Mouse (Mus musculus): Measurements from ENCODE around the gene Aldh16a1. TPM values are rescaled to one million over a fixed set of nuclear protein-coding genes. Genes with fewer than 3 reads are reported as not detected.
"Not testable (repeated sequence)": the region's sequence is repeated elsewhere in the genome, so short reads cannot be mapped to it uniquely, and the experiment has no call there.

Gene Aldh16a1
- polyA plus RNA-seq, 1 experiment from 2014 or later = 18.8 TPM

GRCm38 (mm10) chr7:45173772-45174171 lies 19.4 kb upstream of the Aldh16a1 start:
- H3K27me3 ChIP-seq (replicated peaks; ENCODE audit: control insufficient read depth, insufficient read depth, low read length) = peaks cover 69% of the 10 kb centered on the region
- not testable (repeated sequence) for ATAC-seq; H3K9ac ChIP-seq (ENCODE audit: low read depth, low read length)

GRCm38 (mm10) chr7:45172974-45173373 lies 18.6 kb upstream of the Aldh16a1 start:
- Histone ChIP-seq H3K9me3 (ENCODE audit: control insufficient read depth, low read length) (no peaks in the 10 kb centered on the region), H3K9ac (ENCODE audit: low read depth, low read length) (no peak overlapping the region), H3K27ac (ENCODE audit: low read depth, low read length) (no peak overlapping the region), H3K4me3 (ENCODE audit: low read length) (no peak overlapping the region), H3K36me3 (ENCODE audit: control insufficient read depth, insufficient read depth, low read length) (no peaks in the 10 kb centered on the region), H3K4me2 (ENCODE audit: low read length) (no peak overlapping the region), H3K27me3 (replicated peaks; ENCODE audit: control insufficient read depth, insufficient read depth, low read length) (peaks cover 69% of the 10 kb centered on the region), H3K4me1 (ENCODE audit: control insufficient read depth, insufficient read depth, low read depth, low read length) (peaks cover 13% of the 10 kb centered on the region; the same call in 1 of the 2 replicates)
- 59% methylated on average over 7 of the region's 7 CpGs for WGBS
- ATAC-seq = no peak

More at GRCm38 (mm10) chr7:45173772-45174171, 19.4 kb upstream of the Aldh16a1 start:
- not testable (repeated sequence) for H3K4me1 ChIP-seq (ENCODE audit: control insufficient read depth, insufficient read depth, low read depth, low read length); H3K4me2 ChIP-seq (ENCODE audit: low read length); H3K4me3 ChIP-seq (ENCODE audit: low read length); H3K27ac ChIP-seq (ENCODE audit: low read depth, low read length); H3K9me3 ChIP-seq (ENCODE audit: control insufficient read depth, low read length); H3K36me3 ChIP-seq (ENCODE audit: control insufficient read depth, insufficient read depth, low read length)
- 56% methylated on average over 1 of the region's 1 CpGs for WGBS

- no peak overlapping the region for H3K4me2 ChIP-seq (ENCODE audit: low read length)
- H3K36me3 ChIP-seq (ENCODE audit: control insufficient read depth, insufficient read depth, low read length) = no peaks in the 10 kb centered on the region
- H3K9ac ChIP-seq (ENCODE audit: low read depth, low read length) = no peak overlapping the region
- no peak overlapping the region for H3K4me3 ChIP-seq (ENCODE audit: low read length)
- H3K27ac ChIP-seq (ENCODE audit: low read depth, low read length) = no peak overlapping the region
- H3K4me1 ChIP-seq (ENCODE audit: control insufficient read depth, insufficient read depth, low read depth, low read length) = peaks cover 11% of the 10 kb centered on the region; the same call in 1 of the 2 replicates
- WGBS = 91% methylated on average over 3 of the region's 3 CpGs
- peaks cover 66% of the 10 kb centered on the region for H3K27me3 ChIP-seq (replicated peaks; ENCODE audit: control insufficient read depth, insufficient read depth, low read length)
- no peaks in the 10 kb centered on the region for H3K9me3 ChIP-seq (ENCODE audit: control insufficient read depth, low read length)
- no peak for ATAC-seq
Measured at GRCm38 (mm10) chr7:45169495-45169894, 15.1 kb upstream of the Aldh16a1 start.

GRCm38 (mm10) chr7:45168656-45169055 lies 14.3 kb upstream of the Aldh16a1 start:
- H3K27me3 ChIP-seq (replicated peaks; ENCODE audit: control insufficient read depth, insufficient read depth, low read length) = peaks cover 67% of the 10 kb centered on the region
- H3K27ac ChIP-seq (ENCODE audit: low read depth, low read length) = no peak overlapping the region
- no peaks in the 10 kb centered on the region for H3K9me3 ChIP-seq (ENCODE audit: control insufficient read depth, low read length)
- 5% methylated on average over 24 of the region's 24 CpGs for WGBS
- H3K4me3 ChIP-seq (ENCODE audit: low read length) = peak overlapping the region; percentile 24
- no peaks in the 10 kb centered on the region for H3K36me3 ChIP-seq (ENCODE audit: control insufficient read depth, insufficient read depth, low read length)
- H3K9ac ChIP-seq (ENCODE audit: low read depth, low read length) = no peak overlapping the region; the same call in 1 of the 2 replicates
- H3K4me1 ChIP-seq (ENCODE audit: control insufficient read depth, insufficient read depth, low read depth, low read length) = peaks cover 15% of the 10 kb centered on the region
- no peak for ATAC-seq
- H3K4me2 ChIP-seq (ENCODE audit: low read length) = peak overlapping the region; percentile 46

GRCm38 (mm10) chr7:45167761-45168445 lies 13.5 kb upstream of the Aldh16a1 start:
- peaks cover 17% of the 10 kb centered on the region for H3K4me1 ChIP-seq (ENCODE audit: control insufficient read depth, insufficient read depth, low read depth, low read length)
- H3K27me3 ChIP-seq (replicated peaks; ENCODE audit: control insufficient read depth, insufficient read depth, low read length) = peaks cover 71% of the 10 kb centered on the region
- 0 out of 2 replicates have a peak, but pooled peaks have one; percentile 5 for ATAC-seq
- H3K27ac ChIP-seq (ENCODE audit: low read depth, low read length) = no peak overlapping the region
- WGBS = 2% methylated on average over 19 of the region's 19 CpGs
- no peaks in the 10 kb centered on the region for H3K36me3 ChIP-seq (ENCODE audit: control insufficient read depth, insufficient read depth, low read length)
- H3K9me3 ChIP-seq (ENCODE audit: control insufficient read depth, low read length) = no peaks in the 10 kb centered on the region
- H3K9ac ChIP-seq (ENCODE audit: low read depth, low read length) = peak overlapping the region; percentile 1
- peak overlapping the region; percentile 12; the same call in 1 of the 2 replicates for H3K4me2 ChIP-seq (ENCODE audit: low read length)
- no peak overlapping the region for H3K4me3 ChIP-seq (ENCODE audit: low read length)

GRCm38 (mm10) chr7:45166950-45167401 lies 12.6 kb upstream of the Aldh16a1 start:
- H3K4me3 ChIP-seq (ENCODE audit: low read length) = no peak overlapping the region
- no peaks in the 10 kb centered on the region for H3K36me3 ChIP-seq (ENCODE audit: control insufficient read depth, insufficient read depth, low read length)
- no peak overlapping the region for H3K4me2 ChIP-seq (ENCODE audit: low read length)
- H3K9ac ChIP-seq (ENCODE audit: low read depth, low read length) = no peak overlapping the region
- WGBS = 20% methylated on average over 10 of the region's 10 CpGs
- H3K27me3 ChIP-seq (replicated peaks; ENCODE audit: control insufficient read depth, insufficient read depth, low read length) = peaks cover 75% of the 10 kb centered on the region
- no peak for ATAC-seq
- no peaks in the 10 kb centered on the region for H3K9me3 ChIP-seq (ENCODE audit: control insufficient read depth, low read length)
- peaks cover 23% of the 10 kb centered on the region for H3K4me1 ChIP-seq (ENCODE audit: control insufficient read depth, insufficient read depth, low read depth, low read length)
- no peak overlapping the region for H3K27ac ChIP-seq (ENCODE audit: low read depth, low read length)

- Histone ChIP-seq H3K36me3 (ENCODE audit: control insufficient read depth, insufficient read depth, low read length) (no peaks in the 10 kb centered on the region), H3K27ac (ENCODE audit: low read depth, low read length) (no peak overlapping the region), H3K9me3 (ENCODE audit: control insufficient read depth, low read length) (no peaks in the 10 kb centered on the region), H3K9ac (ENCODE audit: low read depth, low read length) (no peak overlapping the region), H3K4me3 (ENCODE audit: low read length) (no peak overlapping the region), H3K27me3 (replicated peaks; ENCODE audit: control insufficient read depth, insufficient read depth, low read length) (peaks cover 71% of the 10 kb centered on the region), H3K4me2 (ENCODE audit: low read length) (no peak overlapping the region), H3K4me1 (ENCODE audit: control insufficient read depth, insufficient read depth, low read depth, low read length) (peaks cover 24% of the 10 kb centered on the region)
- no peak for ATAC-seq
- WGBS = 38% methylated on average over 11 of the region's 11 CpGs
Measured at GRCm38 (mm10) chr7:45165701-45166100, 11.3 kb upstream of the Aldh16a1 start.

- Histone ChIP-seq H3K9ac (ENCODE audit: low read depth, low read length) (no peak overlapping the region), H3K4me3 (ENCODE audit: low read length) (no peak overlapping the region), H3K27me3 (replicated peaks; ENCODE audit: control insufficient read depth, insufficient read depth, low read length) (peaks cover 64% of the 10 kb centered on the region), H3K9me3 (ENCODE audit: control insufficient read depth, low read length) (no peaks in the 10 kb centered on the region), H3K4me2 (ENCODE audit: low read length) (no peak overlapping the region), H3K27ac (ENCODE audit: low read depth, low read length) (no peak overlapping the region), H3K4me1 (ENCODE audit: control insufficient read depth, insufficient read depth, low read depth, low read length) (peaks cover 24% of the 10 kb centered on the region), H3K36me3 (ENCODE audit: control insufficient read depth, insufficient read depth, low read length) (peaks cover 4% of the 10 kb centered on the region; the same call in 1 of the 2 replicates)
- no peak for ATAC-seq
- WGBS = 66% methylated on average over 5 of the region's 5 CpGs
Measured at GRCm38 (mm10) chr7:45164833-45165232, 10.4 kb upstream of the Aldh16a1 start.

GRCm38 (mm10) chr7:45163735-45164490 lies 9.5 kb upstream of the Aldh16a1 start, which contains the start of gene Slc17a7:
TSS of gene Slc17a7 (plus strand) at chr7:45163949.
- no peak within 1 kb of the TSS for H3K27ac ChIP-seq (ENCODE audit: low read depth, low read length)
- peak within 1 kb of the TSS; percentile 62 for H3K4me2 ChIP-seq (ENCODE audit: low read length)
- WGBS = 1% methylated on average over 29 of the region's 41 CpGs
- H3K4me3 ChIP-seq (ENCODE audit: low read length) = peak within 1 kb of the TSS; percentile 45
- H3K27me3 ChIP-seq (replicated peaks; ENCODE audit: control insufficient read depth, insufficient read depth, low read length) = peaks cover 56% of the 10 kb centered on the region
- H3K36me3 ChIP-seq (ENCODE audit: control insufficient read depth, insufficient read depth, low read length) = peaks cover 4% of the 10 kb centered on the region; the same call in 1 of the 2 replicates
- peaks cover 24% of the 10 kb centered on the region for H3K4me1 ChIP-seq (ENCODE audit: control insufficient read depth, insufficient read depth, low read depth, low read length)
- H3K9me3 ChIP-seq (ENCODE audit: control insufficient read depth, low read length) = no peaks in the 10 kb centered on the region
- H3K9ac ChIP-seq (ENCODE audit: low read depth, low read length) = peak within 1 kb of the TSS; percentile 61
- no peak for ATAC-seq

All from hindbrain, embryonic 16.5 days (tissue).